Mouse (Mus musculus): ENCODE measurements at regions not wholly inside any gene's neighbourhood (a gene's known extent, or its start where the extent isn't known, plus 50 kb on each side); places are given as distances from the start of the nearest gene placed in this dataset.

- in situ Hi-C loops (cut with MboI, MseI): no loop called here
Measured at GRCm38 (mm10) chr17:15311822-15312221, 64.8 kb downstream of the Dll1 start.

- in situ Hi-C loops (cut with MboI, MseI): no loop called here
Measured at GRCm38 (mm10) chr17:15310465-15310864, 66.2 kb downstream of the Dll1 start.

GRCm38 (mm10) chr17:15302110-15302509 is 74.6 kb downstream of the Dll1 start:
- in situ Hi-C loops (cut with MboI, MseI): no loop called here

GRCm38 (mm10) chr17:15299743-15300371 is 76.8 kb downstream of the Dll1 start:
- in situ Hi-C loops (cut with MboI, MseI): no loop called here

- in situ Hi-C loops (cut with MboI, MseI): no loop called here
Measured at GRCm38 (mm10) chr17:15294165-15294585, 82.5 kb downstream of the Dll1 start.

- in situ Hi-C loops (cut with MboI, MseI): no loop called here
Measured at GRCm38 (mm10) chr17:15292490-15293070, 84.1 kb downstream of the Dll1 start.

- in situ Hi-C loops (cut with MboI, MseI): no loop called here
Measured at GRCm38 (mm10) chr17:15291626-15292025, 85.0 kb downstream of the Dll1 start.

- in situ Hi-C loops (cut with MboI, MseI): no loop called here
Measured at GRCm38 (mm10) chr17:15290326-15290725, 86.3 kb downstream of the Dll1 start.

- in situ Hi-C loops (cut with MboI, MseI): loop anchor here (5.0 kb wide), 1 partner anchor 52 kb away; no protein-coding TSS in a partner anchor
Measured at GRCm38 (mm10) chr17:15289062-15289461, 87.6 kb downstream of the Dll1 start.

- in situ Hi-C loops (cut with MboI, MseI): loop anchor here (5.0 kb wide), 1 partner anchor 51 kb away; no protein-coding TSS in a partner anchor
Measured at GRCm38 (mm10) chr17:15288640-15289039, 88.0 kb downstream of the Dll1 start.

GRCm38 (mm10) chr17:15286596-15286995 is 90.1 kb downstream of the Dll1 start:
- in situ Hi-C loops (cut with MboI, MseI): loop anchor here (5.0 kb wide), 1 partner anchor 49 kb away; no protein-coding TSS in a partner anchor

- in situ Hi-C loops (cut with MboI, MseI): loop anchor here (5.0 kb wide), 1 partner anchor 48 kb away; no protein-coding TSS in a partner anchor
Measured at GRCm38 (mm10) chr17:15285399-15286043, 91.2 kb downstream of the Dll1 start.

GRCm38 (mm10) chr17:15269905-15270304 is 106.8 kb downstream of the Dll1 start:
- in situ Hi-C loops (cut with MboI, MseI): no loop called here

GRCm38 (mm10) chr17:15269056-15269612 is 107.5 kb downstream of the Dll1 start:
- in situ Hi-C loops (cut with MboI, MseI): no loop called here

- in situ Hi-C loops (cut with MboI, MseI): no loop called here
Measured at GRCm38 (mm10) chr17:15267721-15268120, 109.0 kb downstream of the Dll1 start.

- in situ Hi-C loops (cut with MboI, MseI): no loop called here
Measured at GRCm38 (mm10) chr17:15259427-15260101, 117.1 kb downstream of the Dll1 start.

- in situ Hi-C loops (cut with MboI, MseI): no loop called here
Measured at GRCm38 (mm10) chr17:15255874-15256273, 120.8 kb downstream of the Dll1 start.

- in situ Hi-C loops (cut with MboI, MseI): loop anchor here (5.0 kb wide), 1 partner anchor 41 kb away; no protein-coding TSS in a partner anchor
Measured at GRCm38 (mm10) chr17:15253785-15254184, 122.9 kb downstream of the Dll1 start.

GRCm38 (mm10) chr17:15253271-15253670 is 123.4 kb downstream of the Dll1 start:
- in situ Hi-C loops (cut with MboI, MseI): loop anchor here (5.0 kb wide), 1 partner anchor 41 kb away; no protein-coding TSS in a partner anchor

- in situ Hi-C loops (cut with MboI, MseI): loop anchor here (5.0 kb wide), 1 partner anchor 40 kb away; no protein-coding TSS in a partner anchor
Measured at GRCm38 (mm10) chr17:15252187-15252586, 124.5 kb downstream of the Dll1 start.

- in situ Hi-C loops (cut with MboI, MseI): loop anchor here (5.0 kb wide), 1 partner anchor 39 kb away; no protein-coding TSS in a partner anchor
Measured at GRCm38 (mm10) chr17:15251641-15252040, 125.0 kb downstream of the Dll1 start.

GRCm38 (mm10) chr17:15248417-15248791 is 128.3 kb downstream of the Dll1 start:
- in situ Hi-C loops (cut with MboI, MseI): no loop called here
